Mouse (Mus musculus) olfactory bulb, adult 2 months (tissue): ENCODE measurements at regions not wholly inside any gene's neighbourhood (a gene's known extent, or its start where the extent isn't known, plus 50 kb on each side); places are given as distances from the start of the nearest gene placed in this dataset.

Experiments
- CTCF ChIP-seq: fragments of 200-500 bp; IDR thresholded peaks from 2 replicates; pipeline ENCODE4 v1.5.1; 2012; ENCODE audit warnings: low read depth, mild to moderate bottlenecking, low read length, moderate library complexity; ENCODE audit not compliant: insufficient read depth
- POLR2A ChIP-seq: fragments of 200-500 bp; IDR thresholded peaks from 2 replicates; pipeline ENCODE4 v1.6.1; 2012; ENCODE audit warnings: mild to moderate bottlenecking, low read depth, low read length, moderate library complexity; ENCODE audit not compliant: insufficient read depth

GRCm38 (mm10) chr10:118506154-118506553 is 65.3 kb downstream of the Ifng start:
- TF ChIP-seq CTCF (no peak), POLR2A (no peak)
